In the genomic region with DNA sequence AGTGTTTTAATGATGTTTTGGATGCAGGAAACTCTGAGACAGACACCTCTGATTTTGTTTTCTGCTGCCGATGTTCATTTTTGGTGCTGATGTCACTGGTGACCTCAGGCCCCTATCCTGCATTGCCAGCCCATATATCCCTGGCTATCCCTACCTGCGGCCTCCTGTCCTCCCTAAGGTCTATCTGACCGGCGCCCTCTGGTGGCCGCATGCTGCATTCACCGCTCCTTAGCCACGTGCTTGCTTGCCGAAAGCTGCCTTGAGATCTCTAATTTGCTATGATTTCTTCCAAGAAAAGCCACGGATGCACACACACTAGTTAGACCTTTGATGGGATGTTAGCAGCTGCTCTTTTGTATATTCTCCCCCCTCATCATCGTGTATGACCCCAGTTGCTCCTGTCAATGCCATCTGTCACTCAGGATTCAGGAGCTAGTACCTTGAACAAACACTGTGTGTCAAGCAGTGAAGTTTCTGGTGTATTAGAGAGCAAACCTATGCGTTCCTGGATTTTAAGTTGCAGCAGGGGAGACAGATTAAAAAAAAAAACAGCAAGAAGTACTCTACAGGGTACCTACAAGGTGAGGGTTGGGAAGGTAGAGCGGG, we compare ENCODE assay signal across 8 mouse cellular contexts.
DNase-seq lines count a peak whose midpoint lies in the region; ATAC-seq and TF ChIP-seq lines count a peak whose summit lies in the region.

No protein-coding gene starts in this region.

- 15% methylated on average over 12 of the region's 12 CpGs for WGBS in intestine, postnatal 0 days
- 19% methylated on average over 12 of the region's 12 CpGs for WGBS in midbrain, embryonic 12.5 days

- DNase-seq in adrenal gland, adult 8-10 months = peak; percentile 53
- DNase-seq in embryo, embryonic 10.5 days (ENCODE audit: low spot score) = peak; percentile 85
- peak; percentile 94 for DNase-seq in heart, adult 11 months
- peak; percentile 76 to 83 for DNase-seq in left cerebral cortex, postnatal 25 days (ENCODE audit: low spot score in 2 of 2)
- DNase-seq in right cerebral cortex, postnatal 4 days = peak; percentile 81

- TF ChIP-seq CTCF in intestine, postnatal 0 days (IDR thresholded peaks at IDR 0.05; ENCODE audit: low read depth) = peak; percentile 95

- no peak overlapping the region for H3K27ac ChIP-seq in intestine, postnatal 0 days (ENCODE audit: low read depth, low read length)
- H3K27ac ChIP-seq in midbrain, embryonic 12.5 days (replicated peaks) = no peak overlapping the region

- no peaks in the 10 kb centered on the region for H3K4me1 ChIP-seq in intestine, postnatal 0 days (replicated peaks; ENCODE audit: control insufficient read depth, insufficient read depth, low read length)
- H3K4me1 ChIP-seq in midbrain, embryonic 12.5 days = no peaks in the 10 kb centered on the region

- no peaks in the 10 kb centered on the region for H3K27me3 ChIP-seq in intestine, postnatal 0 days (replicated peaks; ENCODE audit: control insufficient read depth, insufficient read depth, low read length)
- no peaks in the 10 kb centered on the region for H3K27me3 ChIP-seq in midbrain, embryonic 12.5 days

- no peak overlapping the region for H3K4me2 ChIP-seq in intestine, postnatal 0 days (replicated peaks; ENCODE audit: low read depth)
- no peak overlapping the region for H3K4me2 ChIP-seq in midbrain, embryonic 12.5 days (replicated peaks)

- H3K36me3 ChIP-seq in intestine, postnatal 0 days (ENCODE audit: control insufficient read depth, insufficient read depth) = no peaks in the 10 kb centered on the region
- H3K36me3 ChIP-seq in midbrain, embryonic 12.5 days = no peaks in the 10 kb centered on the region

- H3K9ac ChIP-seq in intestine, postnatal 0 days (ENCODE audit: low read depth, low read length) = no peak overlapping the region
- no peak overlapping the region for H3K9ac ChIP-seq in midbrain, embryonic 12.5 days (replicated peaks)

- H3K4me3 ChIP-seq in intestine, postnatal 0 days (ENCODE audit: low read depth, low read length) = no peak overlapping the region
- H3K4me3 ChIP-seq in midbrain, embryonic 12.5 days = no peak overlapping the region

- H3K9me3 ChIP-seq in intestine, postnatal 0 days (ENCODE audit: control insufficient read depth) = no peaks in the 10 kb centered on the region
- no peaks in the 10 kb centered on the region for H3K9me3 ChIP-seq in midbrain, embryonic 12.5 days

- intact Hi-C loops in left cerebral cortex, postnatal 25 days (cut with DNase I) = loop anchor here (5.0 to 10.0 kb wide), 2 partner anchors 391 to 473 kb away; no protein-coding TSS in a partner anchor

- ATAC-seq in intestine, postnatal 0 days = peak; percentile 60; the same call in 1 of the 2 replicates
- ATAC-seq in midbrain, embryonic 12.5 days (ENCODE audit: low FRiP score, low read depth) = peak; percentile 77; the same call in 1 of the 2 replicates
- no peak for ATAC-seq in erythroid progenitor cell, adult 5-6 weeks (replicated peaks; ENCODE audit: low FRiP score, poor library complexity, severe bottlenecking)
